Mouse (Mus musculus) G1E (cell line): ENCODE results near the gene Huwe1. TPM values are rescaled to one million over a fixed set of nuclear protein-coding genes. Genes with fewer than 3 reads are reported as not detected.

Source experiments
- ATAC-seq: 2 replicates; pipeline ENCODE4 v1.8.0; 2016; ENCODE audit warnings: mild to moderate bottlenecking; ENCODE audit not compliant: insufficient number of reproducible peaks, poor library complexity, low FRiP score, severe bottlenecking; ENCODE audit errors: extremely low read depth
- DNase-seq: peaks from one replicate; pipeline ENCODE4 v3.0.0; 2012; ENCODE audit warnings: low spot score
- H3K27me3 ChIP-seq: 2 replicates; pipeline ENCODE4 v1.6.1; 2012; ENCODE audit warnings: mild to moderate bottlenecking, low read length, inconsistent platforms; ENCODE audit not compliant: insufficient read depth
- H3K36me3 ChIP-seq: replicated peaks from 2 replicates; pipeline ENCODE3; 2012; ENCODE audit warnings: mild to moderate bottlenecking, inconsistent platforms
- H3K4me1 ChIP-seq: 2 replicates; pipeline ENCODE4 v1.6.1; 2012; ENCODE audit warnings: low read depth, low read length, inconsistent platforms, mixed read lengths; ENCODE audit not compliant: insufficient read depth
- H3K4me3 ChIP-seq: 2 replicates; pipeline ENCODE4 v1.5.1; 2012; ENCODE audit warnings: low read depth, mild to moderate bottlenecking, inconsistent platforms, low read length, moderate library complexity, mixed read lengths
- H3K9me3 ChIP-seq: replicated peaks from 2 replicates; pipeline ENCODE4 v1.6.1; 2012; ENCODE audit warnings: inconsistent platforms
- CTCF ChIP-seq: IDR thresholded peaks from 2 replicates; pipeline ENCODE4 v1.5.1; 2012; ENCODE audit warnings: low read depth, low read length, inconsistent platforms, mixed read lengths
- GATA1 ChIP-seq: IDR thresholded peaks from 2 replicates; pipeline ENCODE4 v1.6.1; 2012; ENCODE audit warnings: borderline replicate concordance, low read length, inconsistent platforms, mixed read lengths
- GATA2 ChIP-seq: IDR thresholded peaks from 2 replicates; pipeline ENCODE4 v1.6.1; 2012; ENCODE audit warnings: low read depth, low read length, inconsistent platforms, borderline replicate concordance
- POLR2AphosphoS5 ChIP-seq: IDR thresholded peaks from 2 replicates; pipeline ENCODE4 v1.6.1; 2012; ENCODE audit warnings: low read depth, low read length, inconsistent platforms; ENCODE audit not compliant: insufficient replicate concordance
- TAL1 ChIP-seq: conservative IDR thresholded peaks from 2 replicates; pipeline ENCODE4 v1.6.1; 2012; ENCODE audit warnings: low read depth, low read length, inconsistent platforms, mixed read lengths
- polyA plus RNA-seq: library from polyadenylated mRNA; stranded (reverse); fragments of >175 nt; gene quantifications from 2 replicates; pipeline ENCODE4 v1.2.3, GENCODE M21; 2012
- total RNA-seq, 2 experiments: library from RNA; stranded (forward) in 1 of 2; stranded (reverse) in 1 of 2; fragments of 200-1000 nt in 1 of 2; fragments of >200 nt in 1 of 2; fragmentation: Nextera tagmentation in 1 of 2; gene quantifications; 2 replicates each; pipeline ENCODE4 v1.2.3; 2014 to 2017

The Huwe1 gene
- total and polyA plus RNA-seq, 3 experiments = 29.6 to 423 (median 115) TPM

DNA sequence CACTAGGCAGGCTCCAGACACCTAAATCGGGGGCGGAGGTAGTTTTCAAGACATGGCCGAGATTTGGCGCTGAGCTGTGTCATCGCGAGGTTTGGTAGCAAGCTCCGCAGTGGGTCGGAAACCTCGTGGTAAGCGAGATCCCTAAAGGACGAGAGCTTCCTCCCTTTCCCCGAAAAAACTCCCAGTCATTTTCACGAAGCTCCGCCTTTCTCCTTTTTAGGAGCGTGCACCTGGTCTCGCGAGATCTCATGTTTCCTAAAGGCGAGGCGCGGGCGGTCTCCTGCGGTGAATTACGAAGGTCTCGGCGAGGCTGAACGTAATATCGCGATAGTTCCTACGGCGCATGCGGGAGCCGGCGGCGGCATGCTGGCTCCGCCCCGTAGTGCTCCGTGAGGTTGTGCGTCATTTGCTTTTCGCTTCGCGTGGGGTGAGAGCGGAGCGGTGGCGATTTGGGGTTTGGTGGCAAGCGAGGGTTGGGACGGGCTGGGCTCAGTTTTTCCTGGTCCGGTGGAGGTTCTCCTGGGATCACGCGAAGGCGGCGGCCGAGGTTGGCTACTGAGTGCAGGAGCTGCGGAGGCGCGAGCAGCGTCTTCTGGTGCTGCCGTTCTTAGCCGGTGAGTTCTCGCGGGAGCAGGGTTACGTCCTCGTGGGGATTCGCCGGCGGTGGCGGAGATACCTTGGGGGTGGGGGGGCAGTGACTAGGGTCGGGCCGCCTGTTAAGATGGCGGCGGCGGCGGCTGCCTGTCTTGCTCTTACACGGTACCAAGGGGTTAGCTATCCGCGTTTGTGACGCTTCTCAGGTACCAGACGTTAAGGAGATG, 2.6 kb downstream of the Huwe1 start:
- Histone ChIP-seq H3K9me3 (no peaks in the 10 kb centered on the region), H3K4me1 (peaks cover under 1% of the 10 kb centered on the region; the same call in 1 of the 2 replicates), H3K36me3 (no peaks in the 10 kb centered on the region), H3K27me3 (no peaks in the 10 kb centered on the region), H3K4me3 (peak overlapping the region; percentile 75)
- DNase-seq (peak; percentile 47), ATAC-seq (peak; percentile 80)
- TF ChIP-seq POLR2AphosphoS5 (no peak), TAL1 (no peak), GATA1 (no peak), GATA2 (no peak), CTCF (no peak)

DNA sequence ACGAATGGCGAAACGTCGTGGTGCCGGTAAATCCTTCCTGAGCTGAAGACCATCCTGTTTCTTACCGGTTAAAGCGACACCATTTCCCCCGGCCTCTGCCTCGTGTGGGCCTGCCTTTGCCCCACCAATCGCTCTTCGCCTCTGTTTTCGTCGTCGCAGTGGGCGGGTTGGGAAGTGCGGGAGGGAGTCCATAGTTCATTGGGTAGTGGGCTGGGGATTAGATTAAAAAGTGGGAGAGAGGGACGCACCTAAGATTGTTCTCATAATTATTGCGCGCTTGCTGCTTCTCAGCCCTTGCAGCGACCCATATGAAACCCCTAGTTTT, 3.1 kb downstream of the Huwe1 start:
- DNase-seq (peak; percentile 5), ATAC-seq (no peak)
- Histone ChIP-seq H3K9me3 (no peaks in the 10 kb centered on the region), H3K27me3 (no peaks in the 10 kb centered on the region), H3K36me3 (peaks cover 3% of the 10 kb centered on the region), H3K4me3 (peak overlapping the region; percentile 75), H3K4me1 (no peaks in the 10 kb centered on the region; the same call in 1 of the 2 replicates)
- TF ChIP-seq GATA2 (no peak), CTCF (no peak), GATA1 (no peak), POLR2AphosphoS5 (no peak), TAL1 (no peak)

DNA sequence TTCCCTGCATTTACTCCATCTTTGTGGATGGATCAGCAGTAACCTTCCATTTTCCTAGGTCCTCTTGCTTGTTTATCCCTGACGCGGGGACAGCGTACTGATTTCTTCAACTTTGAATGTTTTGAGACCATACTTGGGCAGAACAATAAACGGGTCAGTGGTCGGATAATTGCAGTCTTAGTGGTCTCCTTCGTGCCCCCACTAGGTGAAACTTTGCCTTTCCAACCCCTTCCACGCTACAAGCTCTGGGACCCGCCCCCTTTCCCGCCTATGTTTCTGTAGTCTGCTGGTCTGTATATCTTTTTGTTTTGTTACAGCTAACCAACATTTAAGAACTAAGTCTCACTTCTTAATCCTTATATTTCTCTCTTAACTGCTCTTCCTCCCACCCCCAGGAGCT, 3.8 kb downstream of the Huwe1 start:
- TF ChIP-seq TAL1 (no peak), GATA2 (no peak), GATA1 (no peak), CTCF (no peak), POLR2AphosphoS5 (no peak)
- DNase-seq (no peak), ATAC-seq (no peak)

DNA sequence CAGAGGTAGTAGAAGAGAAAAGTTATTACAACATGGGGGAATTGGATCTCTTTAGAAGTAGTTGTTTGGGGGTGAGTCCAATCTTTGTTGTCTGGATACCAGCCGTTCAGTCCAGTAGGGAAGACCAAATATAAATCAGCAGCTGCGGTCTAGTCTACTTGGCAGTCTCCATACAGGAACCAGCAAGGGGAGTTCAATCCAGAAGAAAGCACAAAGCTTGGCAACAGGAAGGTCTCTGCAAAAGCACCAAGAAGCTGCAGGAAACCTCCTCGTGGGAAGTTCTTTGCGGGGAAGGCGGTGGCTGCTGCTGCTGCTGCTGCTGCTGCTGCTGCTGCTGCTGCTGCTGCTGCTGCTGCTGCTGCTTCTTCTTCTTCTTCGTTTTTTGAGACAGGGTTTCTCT, 10.9 kb downstream of the Huwe1 start:
- DNase-seq = no peak
- no peak overlapping the region for H3K4me3 ChIP-seq
- H3K9me3 ChIP-seq = no peaks in the 10 kb centered on the region
- H3K4me1 ChIP-seq = no peaks in the 10 kb centered on the region
- no peaks in the 10 kb centered on the region for H3K27me3 ChIP-seq
- H3K36me3 ChIP-seq = peaks cover 26% of the 10 kb centered on the region
- no peak for ATAC-seq
- TF ChIP-seq CTCF (no peak), POLR2AphosphoS5 (no peak), TAL1 (no peak)

More for the DNA sequence above, 3.8 kb downstream of the Huwe1 start:
- Histone ChIP-seq H3K27me3 (no peaks in the 10 kb centered on the region), H3K36me3 (peaks cover 3% of the 10 kb centered on the region), H3K4me1 (no peaks in the 10 kb centered on the region; the same call in 1 of the 2 replicates), H3K4me3 (peak overlapping the region; percentile 75), H3K9me3 (no peaks in the 10 kb centered on the region)

DNA sequence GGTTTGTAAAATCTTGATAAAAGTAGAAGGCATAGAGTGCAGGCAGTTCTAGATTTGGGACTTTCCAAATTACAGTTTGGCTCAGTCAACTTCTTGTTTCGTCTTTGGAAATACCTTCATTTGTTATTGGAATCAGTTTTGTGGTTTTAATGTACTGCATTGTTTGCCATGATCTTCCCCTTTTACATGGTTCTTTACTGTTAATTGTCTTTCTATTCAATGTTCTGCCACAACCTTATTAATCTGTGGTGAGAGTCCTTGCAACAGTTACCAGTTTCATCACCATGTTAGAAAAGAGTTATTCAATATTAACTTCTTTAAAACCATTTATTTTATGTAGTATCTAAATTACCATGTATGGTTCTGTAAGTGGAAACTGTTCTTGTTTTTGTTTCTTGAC, 13.0 kb downstream of the Huwe1 start:
- Histone ChIP-seq H3K36me3 (peaks cover 23% of the 10 kb centered on the region), H3K4me3 (no peak overlapping the region), H3K9me3 (no peaks in the 10 kb centered on the region), H3K27me3 (no peaks in the 10 kb centered on the region), H3K4me1 (no peaks in the 10 kb centered on the region)
- no peak for DNase-seq
- no peak for ATAC-seq
- TF ChIP-seq CTCF (no peak), GATA1 (no peak), POLR2AphosphoS5 (no peak), GATA2 (no peak), TAL1 (no peak)

DNA sequence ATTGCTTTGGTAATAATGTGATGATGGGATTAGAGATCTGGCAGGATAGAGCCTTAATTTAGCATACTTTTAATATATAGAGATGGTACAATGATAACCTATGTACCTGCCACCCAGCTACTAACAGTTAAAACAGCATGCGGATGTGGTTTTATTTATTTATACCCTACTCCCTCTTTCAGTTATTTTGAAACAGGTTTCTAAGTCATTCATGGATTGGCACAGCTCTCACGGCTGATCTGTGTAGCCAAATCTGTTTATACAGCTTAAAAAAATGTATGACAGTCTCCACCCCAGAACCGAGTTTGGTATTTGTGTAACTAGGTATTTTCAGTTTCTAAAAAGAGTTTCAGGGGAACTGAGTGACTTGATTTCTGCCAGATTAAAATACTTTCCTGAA, 17.1 kb downstream of the Huwe1 start:
- Histone ChIP-seq H3K27me3 (no peaks in the 10 kb centered on the region), H3K4me1 (peaks cover 2% of the 10 kb centered on the region; the same call in 1 of the 2 replicates), H3K36me3 (peaks cover 5% of the 10 kb centered on the region), H3K4me3 (no peak overlapping the region), H3K9me3 (no peaks in the 10 kb centered on the region)
- no peak for ATAC-seq
- TF ChIP-seq GATA1 = no peak
- no peak for DNase-seq
